Mouse (Mus musculus) heart, postnatal 0 days (tissue): ENCODE data around the gene Topbp1.

Source experiments
- CTCF ChIP-seq: IDR thresholded peaks from 2 replicates; pipeline ENCODE4 v1.5.1; 2016; ENCODE audit warnings: antibody characterized with exemption, control low read depth, low read depth
- EP300 ChIP-seq: IDR thresholded peaks from 2 replicates; pipeline ENCODE4 v1.6.1; 2016; ENCODE audit warnings: antibody characterized with exemption, low read depth

- TF ChIP-seq CTCF (no peak), EP300 (no peak)
Observed at GRCm38 (mm10) chr9:103336912-103337311, 31.9 kb downstream of the Topbp1 start.
